Mouse (Mus musculus): ENCODE measurements around the gene Insyn1.
A peak's percentile ranks its signal among the peaks of the same experiment; 100 is the strongest.

The Insyn1 gene

DNA sequence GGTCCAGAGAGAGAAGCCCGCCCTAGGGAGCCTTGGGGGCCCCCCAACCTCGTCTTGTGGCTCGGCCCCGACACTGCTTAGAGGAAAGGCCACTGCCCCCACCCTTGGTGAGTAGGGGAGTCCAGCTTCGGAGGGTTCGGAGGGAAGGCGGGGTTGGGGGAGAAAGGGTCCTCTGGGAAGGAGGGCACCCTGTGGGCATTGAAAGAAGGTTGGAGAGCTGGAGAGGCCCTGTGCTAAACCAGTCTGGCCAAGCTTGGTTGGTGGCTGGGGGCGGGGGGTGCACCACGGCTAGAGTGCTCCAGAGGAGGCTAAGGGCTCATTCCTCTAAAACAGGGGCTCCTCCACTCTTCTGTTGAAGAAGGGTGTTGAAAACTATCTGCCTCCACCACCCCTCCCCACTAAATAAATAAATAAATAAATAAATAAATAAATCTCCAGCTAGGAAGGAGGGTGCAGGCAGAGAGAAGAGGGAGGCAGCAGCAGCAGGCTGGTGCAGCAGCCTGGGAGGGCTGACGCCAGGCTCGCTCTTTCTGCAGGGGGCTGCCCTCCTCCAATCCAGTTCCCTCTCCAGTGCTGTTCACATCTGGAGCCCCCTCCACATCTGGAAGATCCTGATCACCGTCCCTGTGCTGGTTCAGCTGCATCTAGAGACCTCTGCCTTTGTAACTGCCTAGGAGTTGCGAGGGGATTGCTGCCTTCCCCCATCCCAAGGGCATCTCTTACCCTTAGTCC lies 896 bp downstream of the Insyn1 start:
- peak; percentile 59 to 61 for DNase-seq

DNA sequence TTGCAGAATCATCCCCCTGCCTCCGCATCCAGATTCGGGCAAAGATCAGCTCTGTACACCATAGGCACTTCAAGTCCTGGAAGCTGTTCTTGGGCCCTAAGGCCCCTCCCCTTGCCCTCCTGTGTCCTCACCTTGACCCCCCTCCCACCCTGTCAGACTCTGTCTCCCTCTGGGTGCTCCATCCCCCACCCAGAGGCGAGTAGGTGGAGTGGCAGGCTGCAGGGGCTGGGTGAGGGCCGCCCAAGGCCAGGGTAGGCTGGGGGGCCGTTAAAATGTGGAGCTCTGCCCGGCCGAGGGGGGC lies 1.4 kb downstream of the Insyn1 start:
- DNase-seq = peak in 1 of 2 experiments; percentile 31

DNA sequence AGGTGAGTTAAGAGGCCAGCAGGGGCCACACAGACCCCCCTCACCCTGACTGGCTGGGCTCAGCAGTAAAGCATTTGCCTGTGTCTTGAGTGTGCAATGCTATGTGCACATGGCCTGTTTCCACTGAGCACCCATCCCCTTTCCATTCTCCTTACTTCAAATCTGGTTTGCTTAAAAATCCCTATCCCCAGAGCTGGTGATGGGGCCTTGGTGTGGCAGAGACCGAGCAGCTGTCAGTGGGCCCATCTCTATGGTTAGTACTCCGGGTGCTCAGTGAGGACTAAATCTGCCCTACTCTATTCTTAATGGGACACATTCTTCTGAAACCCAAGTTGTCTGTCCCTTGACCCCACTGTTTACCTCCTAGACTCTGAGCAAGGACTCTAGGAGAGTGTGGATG lies 2.0 kb downstream of the Insyn1 start:
- no peak for DNase-seq

DNA sequence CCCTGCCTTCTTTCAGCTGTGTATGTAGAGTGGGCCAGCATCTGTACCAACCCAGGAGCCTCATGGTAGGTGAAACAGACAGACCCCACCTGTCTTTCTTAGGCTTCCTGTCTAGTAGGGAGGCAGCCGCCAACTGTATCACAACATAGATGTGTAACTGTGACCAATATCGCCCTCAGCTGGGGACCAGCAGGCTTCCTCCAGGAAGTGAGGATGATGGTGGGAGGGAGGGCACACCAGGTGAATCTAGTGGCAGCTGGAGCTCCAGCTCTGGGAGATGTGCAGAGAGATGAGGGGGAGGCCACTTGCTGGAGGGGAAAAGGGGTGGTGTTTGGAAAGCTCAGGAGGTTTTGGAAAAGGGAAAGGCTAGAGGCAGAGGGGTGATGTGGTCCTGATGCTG lies 6.6 kb downstream of the Insyn1 start:
- DNase-seq = no peak

DNA sequence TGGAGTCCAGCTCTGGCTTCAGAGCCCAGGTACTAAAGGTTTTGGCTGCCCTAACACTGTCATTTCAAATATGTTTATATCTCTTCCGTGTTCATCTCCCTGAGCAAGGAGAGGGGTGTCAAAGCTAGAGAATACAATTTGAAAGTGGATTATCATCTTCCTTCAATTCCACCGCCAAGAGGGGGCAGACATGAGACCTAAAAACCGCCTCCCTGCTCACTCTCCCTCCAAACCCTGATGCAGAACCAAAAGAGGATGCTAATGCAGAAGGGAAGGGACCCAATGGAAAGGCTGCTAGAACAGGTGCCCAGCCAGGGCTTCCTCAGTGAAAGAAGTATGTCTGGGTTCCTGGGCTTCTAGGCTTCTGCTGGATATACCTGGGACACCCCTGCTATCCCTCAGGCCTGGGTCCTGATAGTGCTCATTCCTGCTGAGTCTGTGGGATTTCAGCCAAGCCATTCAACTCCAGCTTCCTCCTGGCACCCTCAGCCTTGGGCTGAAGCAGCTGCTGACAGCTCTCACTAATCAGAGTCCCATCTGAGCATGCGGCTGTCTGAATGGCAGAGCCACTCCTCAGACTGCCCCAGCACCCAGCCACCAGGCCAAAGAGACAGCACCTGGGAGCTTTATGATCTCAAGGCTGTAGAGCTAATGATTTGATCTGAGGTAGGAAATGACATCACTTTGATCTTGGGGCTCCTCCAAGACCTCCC lies 8.2 kb downstream of the Insyn1 start:
- peak in 1 of 2 experiments; percentile 71 for DNase-seq

DNA sequence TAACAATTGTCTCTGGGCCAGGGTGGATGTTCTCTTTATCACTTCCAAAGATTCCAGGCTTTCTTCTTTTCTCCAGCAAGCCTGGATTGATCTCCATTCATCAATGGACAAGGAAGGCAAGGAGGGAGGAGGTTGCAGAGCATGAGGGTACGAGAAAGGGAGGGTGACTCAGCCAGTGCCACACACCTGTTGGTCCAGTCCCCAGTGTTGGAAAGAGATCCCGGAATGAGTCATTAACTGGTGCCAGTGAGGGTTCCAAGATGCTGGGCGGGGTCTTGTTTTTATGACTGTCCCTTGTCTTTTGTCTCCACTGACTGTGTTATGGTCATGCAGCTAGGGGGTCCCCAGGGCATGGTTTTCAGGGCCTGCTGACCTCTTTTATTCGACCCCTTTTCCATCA lies 9.5 kb downstream of the Insyn1 start:
- DNase-seq = peak in 1 of 2 experiments; percentile 66

DNA sequence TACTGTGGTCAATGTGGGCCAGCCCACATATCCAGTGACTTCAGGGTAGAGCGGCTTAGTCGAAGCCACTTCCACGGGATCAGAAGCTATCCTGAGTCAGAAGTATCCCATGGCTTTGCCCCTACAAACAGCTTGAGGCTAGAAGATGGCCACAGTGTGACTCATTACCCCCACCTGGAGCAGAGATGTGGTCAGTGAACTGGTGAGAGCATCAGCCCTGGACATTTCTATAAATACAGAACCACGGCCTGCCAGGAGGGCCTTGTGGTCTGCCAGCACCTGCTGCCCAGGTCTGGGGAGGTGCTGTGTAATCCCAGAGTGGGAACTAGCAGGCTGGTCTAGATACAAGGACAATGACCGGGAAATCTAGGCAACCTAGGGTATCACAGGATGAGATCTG lies 12.5 kb downstream of the Insyn1 start:
- DNase-seq = peak; percentile 61 to 68

DNA sequence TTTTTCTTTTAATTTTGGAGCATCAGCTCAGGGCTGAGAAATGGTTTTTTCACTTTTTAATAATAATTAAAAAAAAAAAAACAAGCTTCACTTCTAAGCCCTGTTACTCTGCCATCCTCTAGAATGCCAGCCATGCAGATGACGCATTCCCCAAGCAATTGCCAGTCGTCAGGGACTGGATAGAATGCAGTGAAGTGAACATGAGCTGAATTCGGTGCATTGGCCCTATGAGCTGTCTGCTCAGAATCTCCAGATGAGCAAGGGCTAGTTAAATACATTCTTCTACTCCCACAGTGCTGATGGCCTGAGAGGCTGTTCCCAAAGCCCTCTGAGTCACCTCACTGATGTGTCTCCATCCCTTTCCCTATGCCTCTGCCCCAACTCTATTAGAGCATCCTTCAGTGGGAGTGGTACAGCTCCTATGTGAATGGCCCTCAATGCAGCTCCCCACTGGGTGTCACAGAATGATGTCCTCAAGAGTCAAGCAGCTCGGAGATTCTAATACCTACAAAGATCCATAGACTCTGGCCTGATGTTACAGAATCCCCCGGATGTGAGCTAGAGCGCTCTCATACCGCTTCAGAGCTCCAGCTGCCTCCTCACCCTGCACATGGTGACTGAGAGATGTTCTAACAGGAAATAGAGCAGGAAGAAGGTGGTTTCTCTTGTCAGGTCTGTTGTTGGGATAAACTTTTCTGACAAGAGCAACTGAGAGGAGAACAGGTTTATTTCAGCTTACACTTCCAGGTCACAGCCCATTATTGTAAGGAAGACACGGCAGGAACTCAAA lies 19.0 kb downstream of the Insyn1 start:
- no peak for DNase-seq

DNA sequence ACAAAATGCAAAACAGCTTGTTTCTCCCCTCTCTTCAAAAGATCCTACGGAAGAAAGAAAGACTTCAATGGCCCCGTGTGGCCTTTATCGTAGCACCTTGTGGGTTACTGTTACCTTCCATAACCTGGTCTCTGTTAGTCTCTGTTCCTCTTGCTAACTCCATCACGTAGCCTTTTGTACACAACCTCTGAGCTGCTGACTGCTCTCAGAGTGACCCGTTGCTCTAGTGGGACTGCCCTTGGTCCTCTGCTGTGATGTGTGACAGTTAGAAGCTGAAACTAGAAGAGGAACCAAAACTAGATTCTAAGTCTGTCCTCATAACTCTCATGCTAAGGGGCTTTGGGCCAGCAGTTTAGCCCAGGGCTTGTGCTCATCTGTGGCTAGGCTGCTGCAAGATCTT lies 22.0 kb downstream of the Insyn1 start:
- no peak for DNase-seq

DNA sequence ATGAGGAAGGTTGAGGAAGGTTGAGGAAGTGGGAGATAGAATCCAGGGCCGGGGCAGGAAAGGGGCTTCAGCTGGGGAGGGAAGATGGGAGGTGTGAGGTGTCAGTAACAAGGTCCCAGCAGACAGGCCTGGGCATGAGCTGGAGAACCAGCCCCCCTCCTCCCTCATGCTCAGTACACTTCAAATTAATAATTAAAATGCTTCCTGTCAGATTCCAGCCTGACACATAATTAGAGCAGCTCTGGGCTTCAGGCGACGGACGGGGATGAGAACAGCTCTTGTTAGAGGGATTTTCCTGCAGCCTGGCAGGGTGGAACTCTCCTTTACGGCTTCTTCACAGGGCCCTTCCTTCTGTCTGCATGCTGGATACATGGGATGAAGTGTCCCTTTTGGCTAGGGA lies 25.3 kb downstream of the Insyn1 start:
- no peak for DNase-seq

DNA sequence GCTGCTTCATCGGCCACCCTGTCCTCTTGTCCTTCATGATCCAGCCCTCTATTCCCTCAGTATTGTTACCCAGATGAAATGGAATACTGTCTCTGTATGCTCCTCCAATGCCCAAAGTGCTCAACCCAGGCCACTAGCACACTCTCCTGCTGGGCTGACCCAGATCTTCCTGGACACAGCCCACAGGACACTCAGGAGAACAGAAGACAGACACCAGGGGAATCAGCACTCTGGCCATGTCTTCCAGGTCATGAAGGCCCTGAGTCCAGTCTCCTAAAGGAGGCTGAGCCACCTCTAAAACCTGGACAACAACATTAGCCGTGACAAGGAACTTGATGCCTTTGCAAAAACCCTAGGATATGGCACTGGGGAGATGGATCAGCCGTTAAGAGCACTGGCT lies 28.1 kb downstream of the Insyn1 start:
- peak; percentile 71 to 74 for DNase-seq

DNA sequence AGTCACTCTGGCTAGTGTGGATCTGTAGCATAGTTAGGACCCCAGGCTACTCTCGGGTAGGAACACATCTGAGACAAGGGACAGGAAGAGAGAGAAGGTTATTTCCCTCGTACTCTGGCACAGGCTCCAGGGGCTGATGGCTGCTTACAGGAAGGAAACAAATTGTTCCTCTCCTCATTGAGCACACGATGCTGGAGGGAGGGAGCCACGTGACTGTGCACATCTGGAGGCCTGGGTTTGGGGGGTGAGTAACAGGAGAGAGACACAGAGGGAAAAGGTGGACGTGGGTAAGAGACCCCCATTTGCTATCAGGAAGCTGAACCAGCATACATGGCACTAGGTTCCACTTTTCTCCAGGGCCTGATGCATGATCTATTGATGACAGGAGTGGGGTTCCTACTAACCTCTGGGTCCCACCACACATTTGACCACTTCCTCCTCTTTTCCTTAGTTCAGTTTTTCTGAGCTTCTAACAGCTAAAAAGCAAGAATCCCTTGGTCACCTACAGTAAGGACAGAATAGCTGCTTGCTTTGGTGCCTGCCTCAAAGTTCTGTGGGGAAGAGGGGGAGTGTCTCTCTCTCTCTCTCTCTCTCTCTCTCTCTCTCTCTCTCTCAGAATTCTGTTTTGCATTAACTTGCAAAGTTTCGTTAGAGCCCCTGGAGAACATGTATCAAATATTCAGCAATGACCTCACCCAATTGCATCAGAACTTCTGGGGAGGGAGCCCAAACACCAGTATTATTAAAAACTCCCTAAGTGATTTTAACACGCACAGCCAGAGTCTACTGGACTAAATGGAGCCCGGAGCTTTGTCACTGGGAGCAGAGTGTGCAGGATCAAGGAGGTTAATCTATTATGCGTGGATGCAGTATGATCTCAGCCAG lies 29.7 kb downstream of the Insyn1 start:
- no peak for DNase-seq

DNA sequence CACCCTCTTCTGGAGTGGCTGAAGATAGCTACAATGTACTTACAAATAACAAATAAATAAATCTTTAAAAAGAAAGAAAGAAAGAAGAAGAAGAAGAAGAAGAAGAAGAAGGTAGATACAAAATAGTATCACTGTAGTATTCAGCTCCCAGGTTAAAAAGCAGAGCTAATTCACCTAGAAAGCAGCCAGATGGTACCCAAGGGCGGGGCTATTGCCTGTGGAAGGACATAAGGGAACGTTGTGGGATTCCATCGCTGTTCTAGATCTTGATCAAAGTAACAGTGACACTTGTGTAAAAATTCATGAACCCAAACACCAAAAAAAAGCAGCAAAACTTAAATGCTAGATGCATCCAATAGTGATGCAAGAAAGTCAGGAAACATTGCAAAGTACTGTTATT lies 31.6 kb downstream of the Insyn1 start:
- peak in 1 of 2 experiments; percentile 74 for DNase-seq

DNA sequence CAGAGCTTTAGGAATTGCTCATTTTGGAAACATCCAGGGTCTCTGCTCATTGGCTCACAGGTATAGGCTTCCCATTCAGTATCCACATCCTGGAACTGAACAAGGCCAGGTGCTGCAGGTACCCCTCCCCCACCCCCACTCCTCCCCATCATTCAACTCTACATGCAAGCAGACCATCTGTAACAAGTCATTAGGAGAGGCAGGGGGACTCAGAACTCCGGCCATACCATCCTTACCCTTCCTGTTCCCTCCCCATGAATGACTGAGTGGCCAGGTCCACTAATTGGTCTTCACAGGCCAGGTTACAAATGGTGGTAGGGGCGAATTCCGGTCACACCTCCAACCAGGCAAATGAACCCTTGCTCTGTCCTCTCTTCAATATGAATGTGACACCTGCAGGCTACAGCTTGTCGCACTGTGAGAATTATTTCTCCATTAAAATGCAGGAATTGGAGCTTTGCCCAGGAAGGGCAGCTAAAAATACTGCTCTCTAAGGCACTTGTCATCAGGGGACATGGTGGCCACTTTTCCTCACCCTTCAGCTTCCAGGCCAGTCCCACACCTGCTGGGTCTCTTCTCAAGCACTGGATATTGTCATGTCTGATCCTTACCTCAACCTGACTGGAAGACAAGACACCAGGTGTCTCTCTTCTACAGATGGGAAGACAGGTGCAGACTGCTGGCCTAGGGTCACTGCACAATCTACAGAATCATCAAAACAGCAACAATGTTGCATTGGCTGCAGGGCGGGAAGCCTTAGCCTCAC lies 32.6 kb downstream of the Insyn1 start:
- DNase-seq = peak; percentile 70 to 74

DNA sequence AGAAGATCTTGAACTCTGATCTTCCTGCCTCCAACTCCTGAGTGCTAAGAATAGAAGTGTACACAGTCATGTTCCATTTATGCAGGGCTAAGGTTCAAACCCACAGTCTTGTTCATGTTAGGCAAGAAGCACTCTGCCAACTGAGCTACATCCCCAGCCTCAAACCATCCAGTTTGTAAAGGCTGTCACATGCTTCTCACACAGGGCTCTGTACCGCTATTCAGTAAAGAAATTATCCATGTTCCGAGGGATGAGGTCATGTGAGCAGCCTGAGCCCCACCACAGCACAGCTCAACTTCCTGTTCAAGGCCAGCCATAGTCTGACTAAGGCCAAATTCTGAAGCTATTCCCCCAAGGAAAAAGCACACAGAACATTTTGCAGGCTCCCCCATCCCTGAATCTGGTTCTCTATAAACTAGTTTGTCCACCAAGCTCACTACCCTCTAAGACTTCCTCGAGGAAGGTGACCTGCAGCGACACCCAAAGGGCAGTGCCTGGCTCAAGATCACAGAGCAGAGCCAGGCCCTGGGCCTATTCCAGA lies 33.5 kb downstream of the Insyn1 start:
- DNase-seq = no peak

DNA sequence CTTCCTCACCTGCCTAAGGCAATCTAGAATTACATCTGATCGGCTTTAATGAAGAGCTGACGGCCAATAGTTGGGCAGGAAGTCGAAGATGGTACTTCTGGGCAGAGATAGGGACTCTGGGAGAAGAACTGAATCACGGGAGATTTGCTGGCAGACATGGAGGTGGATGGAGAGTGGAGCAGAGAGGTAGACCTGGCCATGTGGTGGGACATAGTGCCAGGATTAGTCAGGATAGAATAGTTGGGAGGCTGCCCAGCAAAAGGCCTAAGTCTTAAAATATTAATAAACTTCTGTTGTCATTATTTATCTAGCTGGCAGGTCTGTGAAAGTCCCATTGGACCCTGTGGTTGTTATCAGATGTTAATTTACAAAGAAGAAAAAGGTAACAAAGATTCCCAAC lies 36.7 kb downstream of the Insyn1 start:
- peak in 1 of 2 experiments; percentile 61 for DNase-seq

DNA sequence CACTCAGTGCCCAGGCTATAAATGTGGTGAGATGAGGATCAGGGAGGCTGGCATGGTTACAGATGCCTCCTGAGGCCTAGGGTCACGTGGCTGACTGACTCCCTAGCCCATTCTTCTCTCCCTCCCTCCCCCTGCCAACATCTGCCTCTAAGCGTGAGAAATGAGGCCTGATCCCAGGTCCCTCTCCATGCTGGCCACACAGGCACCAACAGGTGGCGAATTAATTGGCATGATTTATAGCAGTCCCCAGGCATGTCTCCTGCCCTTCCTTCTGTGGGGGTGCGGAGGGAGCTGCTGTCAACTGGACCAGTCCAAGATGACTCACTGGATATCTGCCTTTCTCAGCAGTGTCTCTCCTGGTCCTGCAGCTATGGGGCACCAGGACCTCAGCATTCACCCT lies 39.4 kb downstream of the Insyn1 start:
- DNase-seq = no peak

DNA sequence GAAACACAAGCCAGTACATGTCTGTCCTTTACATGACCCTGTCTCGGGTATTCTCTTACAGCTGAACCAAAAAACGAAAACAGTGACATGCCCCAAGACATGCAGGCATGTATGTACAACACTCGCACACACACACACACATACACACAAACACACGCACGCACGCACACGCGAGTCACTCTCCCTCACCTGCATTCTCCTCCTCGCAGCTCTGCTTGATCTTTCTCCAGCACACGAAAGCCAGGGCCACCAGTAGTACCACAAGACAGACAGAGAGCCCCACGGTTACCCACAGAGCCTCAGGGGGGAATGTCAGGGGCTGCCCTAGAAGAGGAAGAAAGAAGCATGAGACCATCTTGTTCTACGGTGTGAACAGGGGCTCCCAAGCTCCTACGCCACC lies 42.0 kb downstream of the Insyn1 start:
- no peak for DNase-seq

DNA sequence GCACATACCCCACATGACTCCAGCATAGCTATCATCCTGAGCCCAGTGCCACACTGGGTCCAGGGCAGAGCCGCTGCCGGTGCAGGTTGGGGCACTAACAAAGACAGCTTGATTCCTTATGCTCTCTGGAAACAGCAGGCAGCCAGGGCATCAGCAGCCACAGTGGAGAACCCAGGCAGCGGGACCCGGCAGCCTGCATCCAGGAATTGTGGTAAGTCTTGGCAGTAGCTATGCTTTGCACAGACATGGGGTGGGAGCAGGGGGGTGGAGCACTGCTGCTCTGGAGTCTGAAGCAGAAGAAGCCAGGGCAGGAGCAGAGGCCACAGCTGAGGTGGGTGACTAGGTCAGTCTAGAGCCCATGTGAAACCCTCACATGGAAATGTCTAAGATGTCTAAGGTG lies 43.8 kb downstream of the Insyn1 start:
- DNase-seq = peak; percentile 40 to 48

DNA sequence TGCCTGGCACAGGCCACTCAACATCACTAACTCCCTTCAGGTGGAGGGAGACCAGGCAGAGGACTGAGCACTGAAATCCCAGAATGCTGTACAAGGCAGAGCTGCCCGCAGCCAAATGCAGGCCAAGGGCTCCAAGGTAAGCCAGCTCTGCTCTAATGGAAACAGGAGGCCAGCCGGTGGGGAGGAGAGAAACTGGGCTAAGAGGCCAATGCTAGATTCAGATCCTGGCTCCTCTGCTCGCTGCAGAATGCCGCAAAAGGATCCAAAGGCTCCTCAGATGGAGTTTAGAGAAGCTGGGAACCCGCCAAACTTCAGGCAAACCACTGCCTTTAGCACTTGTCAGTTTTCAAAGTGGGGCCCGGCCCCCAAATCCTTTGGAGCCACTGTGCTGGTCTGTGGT lies 44.9 kb downstream of the Insyn1 start:
- peak; percentile 78 to 83 for DNase-seq

DNA sequence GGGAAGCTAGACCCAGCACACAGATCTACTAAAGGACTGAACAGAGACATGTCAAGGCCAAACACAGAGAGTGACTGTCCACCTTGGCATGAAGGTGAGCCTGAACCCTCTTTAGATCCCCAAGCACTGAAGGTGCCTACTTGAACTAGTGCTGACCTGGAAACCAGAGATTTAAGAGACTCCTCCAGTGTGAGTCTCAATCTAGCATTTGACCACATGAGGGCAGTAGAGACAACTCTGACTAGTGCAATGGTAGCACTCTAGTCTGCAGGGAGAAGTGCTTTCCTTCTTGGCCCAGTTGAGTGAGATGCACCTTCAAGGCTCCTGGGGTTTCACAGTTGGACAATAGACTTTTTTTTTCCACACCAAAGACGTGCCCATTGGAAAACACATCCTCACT lies 46.4 kb downstream of the Insyn1 start:
- DNase-seq = peak; percentile 59 to 78
